Mouse (Mus musculus): ENCODE results near the gene Dnaaf1. TPM values are rescaled to one million over a fixed set of nuclear protein-coding genes. Genes with fewer than 3 reads are reported as not detected.

Dnaaf1 gene
- total and polyA plus RNA-seq, 3 experiments, result 0.19 to 0.54 TPM; not detected in 1

DNA sequence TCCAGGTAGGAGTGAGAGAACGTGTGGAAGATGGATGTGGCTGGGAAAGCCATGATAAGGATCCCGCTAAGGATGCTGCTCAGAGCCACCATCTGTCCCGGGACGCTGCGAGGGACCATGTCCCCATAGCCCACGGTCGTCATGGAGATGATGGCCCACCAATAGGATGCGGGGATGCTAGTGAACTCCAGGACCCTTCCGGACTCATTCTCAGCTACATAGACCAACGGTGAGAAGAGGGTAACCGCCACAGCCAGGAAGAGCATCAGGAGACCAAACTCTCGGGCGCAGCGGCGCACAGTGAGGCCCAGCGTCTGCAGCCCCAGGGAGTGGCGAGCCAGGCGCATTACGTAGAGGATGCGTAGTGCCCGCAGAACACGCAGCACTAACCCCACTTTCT, 50.8 kb downstream of the Dnaaf1 start:
- no peaks in the 10 kb centered on the region for H3K79me2 ChIP-seq (ENCODE audit: control insufficient read depth, insufficient read depth, low read length, poor library complexity)
- H3K4me3 ChIP-seq (ENCODE audit: control insufficient read depth in 1 of 2, insufficient read depth in 1 of 2, low read depth in 2 of 2, low read length in 2 of 2), result no peak overlapping the region
- no peaks in the 10 kb centered on the region for H3K9me3 ChIP-seq (replicated peaks; ENCODE audit: insufficient read depth, low read length)
- H3K27me3 ChIP-seq (ENCODE audit: control insufficient read depth in 1 of 2, insufficient read depth in 2 of 2, low read length in 2 of 2), result peaks cover 0 to 3% of the 10 kb centered on the region in 2 experiments; a peak in 1 of 4 replicates
- TF ChIP-seq JUND (IDR thresholded peaks at IDR 0.05; ENCODE audit: low read depth, low read length), result no peak
- no peak for TF ChIP-seq MEF2A (IDR thresholded peaks at IDR 0.05; ENCODE audit: extremely low read depth, insufficient replicate concordance, low read depth, low read length, poor library complexity, severe bottlenecking)
- DNase-seq (ENCODE audit: low read depth, low spot score), result no peak
- H3K9ac ChIP-seq (ENCODE audit: control insufficient read depth, low read depth, low read length, poor library complexity, severe bottlenecking), result no peak overlapping the region
- H3K4me1 ChIP-seq (ENCODE audit: control insufficient read depth in 1 of 2, insufficient read depth in 2 of 2, low read length in 2 of 2), result no peaks in the 10 kb centered on the region; a peak in 1 of 4 replicates
- no peaks in the 10 kb centered on the region for H3K36me3 ChIP-seq (ENCODE audit: control insufficient read depth in 1 of 2, insufficient read depth in 2 of 2, low read length in 2 of 2)
- H3K27ac ChIP-seq (ENCODE audit: control insufficient read depth, low read depth, low read length), result no peak overlapping the region

DNA sequence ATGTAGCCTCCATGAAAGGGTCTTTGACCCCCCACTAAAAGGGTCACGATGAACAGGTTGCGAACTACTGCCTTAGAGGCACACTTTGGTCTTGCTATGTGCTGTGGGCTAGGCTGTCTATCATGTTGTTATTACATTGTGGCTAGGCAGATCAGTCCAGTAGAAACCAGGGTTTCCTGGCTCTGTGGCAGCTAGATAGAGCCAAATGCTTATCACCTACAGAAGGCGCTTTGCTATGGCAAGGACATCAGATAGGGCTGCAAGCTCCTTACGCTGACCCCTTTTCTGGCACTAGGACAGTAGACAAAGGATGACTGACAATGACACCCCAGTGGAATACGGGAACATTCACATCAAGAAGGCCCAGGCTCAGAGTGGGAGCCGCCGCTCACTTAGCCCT, 52.2 kb downstream of the Dnaaf1 start:
- no peak overlapping the region for H3K9ac ChIP-seq (ENCODE audit: control insufficient read depth, low read depth, low read length, poor library complexity, severe bottlenecking)
- H3K27me3 ChIP-seq (ENCODE audit: control insufficient read depth in 1 of 2, insufficient read depth in 2 of 2, low read length in 2 of 2), result peaks cover 0 to 3% of the 10 kb centered on the region in 2 experiments; a peak in 1 of 4 replicates
- H3K36me3 ChIP-seq (ENCODE audit: control insufficient read depth in 1 of 2, insufficient read depth in 2 of 2, low read length in 2 of 2), result no peaks in the 10 kb centered on the region
- no peaks in the 10 kb centered on the region; a peak in 1 of 4 replicates for H3K4me1 ChIP-seq (ENCODE audit: control insufficient read depth in 1 of 2, insufficient read depth in 2 of 2, low read length in 2 of 2)
- TF ChIP-seq EP300 (IDR thresholded peaks at IDR 0.05; ENCODE audit: low read depth in 1 of 2, low read length in 2 of 2) (0 out of 4 replicates have a peak, but pooled peaks of 1 of the 2 experiments have one; percentile 30), GATA1 (IDR thresholded peaks at IDR 0.05; ENCODE audit: low read depth, low read length) (peak; percentile 59), BHLHE40 (IDR thresholded peaks at IDR 0.05; ENCODE audit: borderline replicate concordance, low read depth, low read length) (no peak)
- DNase-seq (ENCODE audit: low read depth, low spot score), result peak; percentile 28
- H3K27ac ChIP-seq (ENCODE audit: control insufficient read depth, low read depth, low read length), result no peak overlapping the region
- no peaks in the 10 kb centered on the region for H3K9me3 ChIP-seq (replicated peaks; ENCODE audit: insufficient read depth, low read length)
- no peaks in the 10 kb centered on the region for H3K79me2 ChIP-seq (ENCODE audit: control insufficient read depth, insufficient read depth, low read length, poor library complexity)
- no peak overlapping the region for H3K4me3 ChIP-seq (ENCODE audit: control insufficient read depth in 1 of 2, insufficient read depth in 1 of 2, low read depth in 2 of 2, low read length in 2 of 2)

DNA sequence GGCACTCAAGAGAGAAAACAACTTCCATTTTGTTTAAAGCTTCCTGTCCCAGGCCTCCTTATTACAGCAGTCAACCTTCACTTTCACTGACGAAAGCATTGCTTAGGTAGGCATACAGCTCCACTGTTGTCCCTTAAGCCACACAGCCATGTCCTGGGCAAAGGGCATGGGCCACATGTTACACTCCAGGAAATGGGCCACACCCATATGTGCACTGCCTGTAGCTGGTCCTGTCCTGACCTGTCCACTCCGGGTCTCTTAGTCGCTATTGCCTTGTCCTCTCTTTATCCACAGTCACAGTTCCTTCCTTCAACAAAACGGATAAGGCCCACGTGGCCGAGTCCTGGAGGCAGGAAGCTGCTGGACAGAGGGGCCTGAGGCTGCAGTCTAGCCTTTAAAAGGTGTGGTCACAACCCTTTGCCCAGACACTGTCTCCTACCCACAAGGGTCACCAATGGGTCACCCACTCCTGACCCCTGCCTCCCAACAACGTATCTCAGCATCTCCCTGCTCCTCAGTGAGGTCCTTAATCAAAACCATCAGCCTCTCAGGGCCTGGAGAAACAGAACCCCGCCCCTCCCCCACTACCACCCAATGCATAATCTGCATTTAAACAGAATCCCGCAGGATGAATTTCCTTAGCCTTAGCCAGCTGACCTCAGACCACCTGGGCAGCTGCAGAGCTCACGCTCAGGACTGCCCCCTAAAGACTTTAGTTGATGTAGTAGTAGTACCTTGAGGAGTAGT, 52.8 kb downstream of the Dnaaf1 start:
- Histone ChIP-seq H3K4me3 (ENCODE audit: control insufficient read depth in 1 of 2, insufficient read depth in 1 of 2, low read depth in 2 of 2, low read length in 2 of 2) (no peak overlapping the region), H3K27me3 (ENCODE audit: control insufficient read depth in 1 of 2, insufficient read depth in 2 of 2, low read length in 2 of 2) (peaks cover 0 to 2% of the 10 kb centered on the region in 2 experiments; a peak in 1 of 4 replicates)

DNA sequence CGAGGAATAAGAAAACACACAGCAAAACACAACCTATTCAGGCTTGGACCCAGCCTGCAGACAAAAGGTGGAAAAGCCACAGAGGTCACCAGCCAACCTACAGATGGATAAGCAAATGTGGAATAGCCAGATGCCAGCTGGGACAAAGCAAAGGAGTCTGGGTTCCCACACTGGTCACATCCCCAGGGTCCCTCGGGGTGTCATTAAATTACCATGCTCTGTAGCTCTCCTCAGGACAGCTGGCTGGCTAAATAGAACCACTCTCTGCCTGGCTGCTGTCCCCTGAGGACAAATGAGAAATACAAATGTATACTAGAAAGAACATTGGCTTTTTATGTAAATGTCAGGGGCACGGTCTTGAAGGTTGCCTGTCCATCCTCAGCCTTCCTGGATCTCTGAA, 55.8 kb downstream of the Dnaaf1 start:
- Histone ChIP-seq H3K9me3 (replicated peaks; ENCODE audit: insufficient read depth, low read length) (no peaks in the 10 kb centered on the region), H3K9ac (ENCODE audit: control insufficient read depth, low read depth, low read length, poor library complexity, severe bottlenecking) (no peak overlapping the region), H3K4me3 (ENCODE audit: control insufficient read depth in 1 of 2, insufficient read depth in 1 of 2, low read depth in 2 of 2, low read length in 2 of 2) (no peak overlapping the region), H3K36me3 (ENCODE audit: control insufficient read depth in 1 of 2, insufficient read depth in 2 of 2, low read length in 2 of 2) (no peaks in the 10 kb centered on the region), H3K27ac (ENCODE audit: control insufficient read depth, low read depth, low read length) (no peak overlapping the region), H3K27me3 (ENCODE audit: control insufficient read depth in 1 of 2, insufficient read depth in 2 of 2, low read length in 2 of 2) (peaks cover 0 to 4% of the 10 kb centered on the region in 2 experiments; a peak in 2 of 4 replicates), H3K4me1 (ENCODE audit: control insufficient read depth in 1 of 2, insufficient read depth in 2 of 2, low read length in 2 of 2) (no peaks in the 10 kb centered on the region; a peak in 1 of 4 replicates), H3K79me2 (ENCODE audit: control insufficient read depth, insufficient read depth, low read length, poor library complexity) (no peaks in the 10 kb centered on the region)
- no peak for DNase-seq (ENCODE audit: low read depth, low spot score)
- TF ChIP-seq MYB (IDR thresholded peaks at IDR 0.05; ENCODE audit: low read depth, low read length) (no peak), CHD2 (IDR thresholded peaks at IDR 0.05; ENCODE audit: low read length) (no peak), NRF1 (IDR thresholded peaks at IDR 0.05; ENCODE audit: insufficient read depth, low read depth, low read length, poor library complexity, severe bottlenecking) (no peak), JUND (IDR thresholded peaks at IDR 0.05; ENCODE audit: low read depth, low read length) (no peak), CTCF (IDR thresholded peaks at IDR 0.05 in 2 of 3, conservative IDR thresholded peaks at IDR 0.05 in 1 of 3; ENCODE audit: control insufficient read depth in 1 of 3, insufficient read depth in 1 of 3, low read depth in 2 of 3, low read length in 3 of 3, poor library complexity in 1 of 3, severe bottlenecking in 1 of 3) (no peak), KAT2A (conservative IDR thresholded peaks at IDR 0.05; ENCODE audit: low read depth, low read length) (no peak), UBTF (IDR thresholded peaks at IDR 0.05; ENCODE audit: borderline replicate concordance, insufficient read depth, low read depth, low read length) (no peak), TCF12 (IDR thresholded peaks at IDR 0.05; ENCODE audit: low read depth, low read length) (no peak), MAX (IDR thresholded peaks at IDR 0.05; ENCODE audit: low read length) (no peak), CHD1 (IDR thresholded peaks at IDR 0.05; ENCODE audit: low read depth, low read length) (no peak), GATA1 (IDR thresholded peaks at IDR 0.05; ENCODE audit: low read depth, low read length) (no peak), TAL1 (IDR thresholded peaks at IDR 0.05; ENCODE audit: low read length) (no peak), ZNF384 (IDR thresholded peaks at IDR 0.05; ENCODE audit: low read depth, low read length) (no peak), RCOR1 (IDR thresholded peaks at IDR 0.05; ENCODE audit: low read depth, low read length) (no peak), SIN3A (IDR thresholded peaks at IDR 0.05; ENCODE audit: low read length) (no peak)

More for the DNA sequence above, 52.8 kb downstream of the Dnaaf1 start:
- no peak for TF ChIP-seq MAFK (IDR thresholded peaks at IDR 0.05; ENCODE audit: borderline replicate concordance, low read depth, low read length)
- DNase-seq (ENCODE audit: low read depth, low spot score), result no peak
- no peaks in the 10 kb centered on the region; a peak in 1 of 4 replicates for H3K4me1 ChIP-seq (ENCODE audit: control insufficient read depth in 1 of 2, insufficient read depth in 2 of 2, low read length in 2 of 2)
- no peak overlapping the region for H3K27ac ChIP-seq (ENCODE audit: control insufficient read depth, low read depth, low read length)
- no peaks in the 10 kb centered on the region for H3K36me3 ChIP-seq (ENCODE audit: control insufficient read depth in 1 of 2, insufficient read depth in 2 of 2, low read length in 2 of 2)
- H3K9ac ChIP-seq (ENCODE audit: control insufficient read depth, low read depth, low read length, poor library complexity, severe bottlenecking), result no peak overlapping the region
- no peaks in the 10 kb centered on the region for H3K9me3 ChIP-seq (replicated peaks; ENCODE audit: insufficient read depth, low read length)
- no peaks in the 10 kb centered on the region for H3K79me2 ChIP-seq (ENCODE audit: control insufficient read depth, insufficient read depth, low read length, poor library complexity)

Data from MEL (cell line).